Mouse (Mus musculus): ENCODE results near the gene Gm11487. TPM values are rescaled to one million over a fixed set of nuclear protein-coding genes. Genes with fewer than 3 reads are reported as not detected.
"Not testable (repeated sequence)": the region's sequence is repeated elsewhere in the genome, so short reads cannot be mapped to it uniquely, and the experiment has no call there.

Gm11487 gene
- not detected in 2 replicates for polyA plus RNA-seq (2012; rRNA removed)

- not testable (repeated sequence) for DNase-seq (ENCODE audit: extremely low spot score in 1 of 2, low spot score in 1 of 2)
Observed at GRCm38 (mm10) chr4:73404972-73405371, at the start of gene Gm11487. TSS of gene Gm11487 (minus strand) at chr4:73405072.

GRCm38 (mm10) chr4:73444715-73445114 is 39.8 kb upstream of the Gm11487 start:
- DNase-seq (ENCODE audit: extremely low spot score in 1 of 2, low spot score in 1 of 2) = peak in 1 of 2 experiments; percentile 16

DNA sequence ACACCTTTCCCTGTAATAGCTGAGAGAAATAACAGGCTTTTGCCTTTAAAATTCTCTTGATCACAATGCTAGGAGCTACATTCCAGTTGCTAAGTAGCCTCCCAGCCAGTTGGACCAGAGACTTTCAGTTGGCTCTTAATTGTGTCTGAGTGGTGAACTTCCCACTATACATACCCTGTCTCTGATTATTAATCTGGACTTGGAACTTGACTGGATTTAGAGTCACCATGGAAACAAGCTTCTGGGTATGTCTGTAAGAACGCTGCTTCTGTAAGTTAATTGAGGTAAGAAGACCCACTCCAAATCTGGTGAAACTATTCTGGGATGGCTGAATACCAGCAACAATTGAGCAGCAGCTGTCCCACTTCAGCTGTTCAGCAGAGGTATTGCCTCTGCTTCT is 37.7 kb upstream of the Gm11487 start:
- DNase-seq (ENCODE audit: extremely low spot score in 1 of 2, low spot score in 1 of 2) = no peak

GRCm38 (mm10) chr4:73425903-73426302 is 21.0 kb upstream of the Gm11487 start:
- no peak for DNase-seq (ENCODE audit: extremely low spot score in 1 of 2, low spot score in 1 of 2)

GRCm38 (mm10) chr4:73423049-73423448 is 18.2 kb upstream of the Gm11487 start:
- no peak for DNase-seq (ENCODE audit: extremely low spot score in 1 of 2, low spot score in 1 of 2)

- DNase-seq (ENCODE audit: extremely low spot score in 1 of 2, low spot score in 1 of 2) = no peak
Observed at GRCm38 (mm10) chr4:73366534-73366933, 38.3 kb downstream of the Gm11487 start.

Other genes with a start within 250 kb of the Gm11487 start
- gene Gm11238, start 202.8 kb upstream of the Gm11487 start, polyA plus RNA-seq (2012; rRNA removed) = not detected in 2 replicates
- not detected in 2 replicates for gene Gm11237, start 217.9 kb upstream of the Gm11487 start, polyA plus RNA-seq (2012; rRNA removed)
- not detected in 2 replicates for gene Gm11236, start 233.0 kb upstream of the Gm11487 start, polyA plus RNA-seq (2012; rRNA removed)